Mouse (Mus musculus) limb, embryonic 10.5 days (tissue): ENCODE measurements around the gene Col18a1. TPM values are rescaled to one million over a fixed set of nuclear protein-coding genes. Genes with fewer than 3 reads are reported as not detected.

Experiments
- DNase-seq: peaks from one replicate; pipeline ENCODE4 v3.0.0-alpha.2; 2017; ENCODE audit warnings: low spot score
- H3K27ac ChIP-seq: fragments of 300-500 bp; sonication (generic); 2 replicates; pipeline ENCODE4 v1.5.1; 2016; ENCODE audit warnings: mild to moderate bottlenecking
- H3K27me3 ChIP-seq: fragments of 300-500 bp; sonication (generic); 2 replicates; pipeline ENCODE4 v1.6.1; 2016; ENCODE audit warnings: low read depth, mild to moderate bottlenecking; ENCODE audit not compliant: poor library complexity, severe bottlenecking
- H3K36me3 ChIP-seq: fragments of 300-500 bp; sonication (generic); 2 replicates; pipeline ENCODE4 v1.6.1; 2016; ENCODE audit warnings: mild to moderate bottlenecking, moderate library complexity
- H3K4me1 ChIP-seq: fragments of 300-500 bp; sonication (generic); 2 replicates; pipeline ENCODE4 v1.6.1; 2016
- H3K4me3 ChIP-seq: fragments of 300-500 bp; sonication (generic); 2 replicates; pipeline ENCODE4 v1.5.1; 2016; ENCODE audit warnings: mild to moderate bottlenecking, moderate library complexity
- H3K9me3 ChIP-seq: fragments of 300-500 bp; sonication (generic); replicated peaks from 2 replicates; pipeline ENCODE4 v1.6.1; 2016; ENCODE audit warnings: mild to moderate bottlenecking
- WGBS: fragments of 180-500 bp; shearing (Covaris S2); methylation state at CpG from one replicate; pipeline ENCODE4 v1.1.7; 2016; 5-methylcytosine and 5-hydroxymethylcytosine counted together
- polyA plus RNA-seq: library from polyadenylated mRNA; unstranded; fragments of >200 nt; fragmentation: Nextera tagmentation; extraction: Ambion mirVana; gene quantifications from 2 replicates; pipeline ENCODE4 v1.2.1, GENCODE M21; 2016

Gene Col18a1
- polyA plus RNA-seq, 1 experiment from 2014 or later = 149 TPM

DNA sequence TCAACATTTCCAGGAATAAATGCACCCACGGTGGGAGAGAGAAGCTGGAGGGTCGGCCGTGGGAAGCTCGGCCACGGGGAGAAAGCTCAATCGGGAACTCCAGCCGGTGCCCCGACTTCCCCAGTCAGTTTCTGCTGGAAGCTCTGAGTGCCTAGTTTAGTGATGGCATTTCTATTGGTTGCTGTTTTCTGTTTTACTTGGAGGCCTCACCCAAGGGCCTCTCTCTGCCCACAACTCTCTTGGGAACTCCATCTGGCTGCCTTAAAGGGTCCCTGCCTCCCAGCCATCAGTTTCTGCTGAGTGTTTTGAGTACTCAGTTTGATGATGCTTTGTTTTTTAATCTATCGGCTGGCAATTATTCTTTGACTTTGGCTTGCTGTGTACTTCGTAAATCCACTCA is 109.6 kb downstream of the Col18a1 start:
- Histone ChIP-seq H3K9me3 (no peaks in the 10 kb centered on the region), H3K4me3 (no peak overlapping the region), H3K36me3 (peaks cover 43% of the 10 kb centered on the region), H3K27me3 (no peaks in the 10 kb centered on the region), H3K4me1 (no peaks in the 10 kb centered on the region), H3K27ac (no peak overlapping the region)
- WGBS = 84% methylated on average over 10 of the region's 10 CpGs
- no peak for DNase-seq

GRCm38 (mm10) chr10:77048606-77049005 is 117.7 kb downstream of the Col18a1 start:
- no peak overlapping the region for H3K4me3 ChIP-seq
- H3K4me1 ChIP-seq = no peaks in the 10 kb centered on the region
- H3K36me3 ChIP-seq = peaks cover 98% of the 10 kb centered on the region
- no peak overlapping the region for H3K27ac ChIP-seq
- no peak for DNase-seq
- WGBS = 92% methylated on average over 3 of the region's 3 CpGs
- H3K9me3 ChIP-seq = no peaks in the 10 kb centered on the region
- H3K27me3 ChIP-seq = no peaks in the 10 kb centered on the region

GRCm38 (mm10) chr10:77048196-77048595 is 118.2 kb downstream of the Col18a1 start:
- WGBS = 80% methylated on average over 4 of the region's 4 CpGs
- no peak for DNase-seq
- Histone ChIP-seq H3K27ac (no peak overlapping the region), H3K4me3 (no peak overlapping the region), H3K36me3 (peaks cover 98% of the 10 kb centered on the region), H3K9me3 (no peaks in the 10 kb centered on the region), H3K4me1 (no peaks in the 10 kb centered on the region), H3K27me3 (no peaks in the 10 kb centered on the region)

GRCm38 (mm10) chr10:77038579-77039174 is 127.7 kb downstream of the Col18a1 start:
- H3K4me1 ChIP-seq = peaks cover 23% of the 10 kb centered on the region
- no peak overlapping the region for H3K27ac ChIP-seq
- no peak overlapping the region for H3K4me3 ChIP-seq
- no peaks in the 10 kb centered on the region for H3K9me3 ChIP-seq
- DNase-seq = no peak
- H3K27me3 ChIP-seq = no peaks in the 10 kb centered on the region
- 93% methylated on average over 8 of the region's 8 CpGs for WGBS
- H3K36me3 ChIP-seq = peaks cover 76% of the 10 kb centered on the region

DNA sequence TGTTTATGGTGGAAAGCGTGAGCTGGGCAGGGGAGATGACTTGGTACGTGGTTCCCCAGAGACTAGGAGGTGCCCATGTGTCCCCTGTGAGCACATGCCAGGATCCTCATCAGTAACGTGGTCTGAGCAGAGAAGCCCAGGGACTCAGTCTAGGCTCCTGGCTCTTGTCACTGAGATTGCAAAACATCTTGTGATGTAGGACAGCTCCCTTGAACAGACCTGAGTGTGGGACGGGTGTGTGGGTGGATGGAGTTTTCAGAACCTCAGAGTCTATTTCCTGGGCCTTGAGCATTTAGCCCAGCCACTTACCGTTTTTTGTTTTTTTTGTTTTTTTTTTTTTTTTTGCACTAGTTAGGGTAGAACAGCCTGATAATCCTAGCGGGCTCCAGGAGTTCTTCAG is 130.9 kb downstream of the Col18a1 start:
- no peak for DNase-seq
- Histone ChIP-seq H3K27me3 (peaks cover 13% of the 10 kb centered on the region), H3K4me1 (peaks cover 35% of the 10 kb centered on the region), H3K36me3 (peaks cover 45% of the 10 kb centered on the region), H3K9me3 (no peaks in the 10 kb centered on the region), H3K4me3 (no peak overlapping the region), H3K27ac (no peak overlapping the region)
- WGBS = 87% methylated on average over 6 of the region's 6 CpGs

- Histone ChIP-seq H3K4me3 (peak overlapping the region; percentile 80), H3K27me3 (peaks cover 13% of the 10 kb centered on the region), H3K36me3 (peaks cover 24% of the 10 kb centered on the region), H3K27ac (peak overlapping the region; percentile 90), H3K4me1 (peaks cover 35% of the 10 kb centered on the region), H3K9me3 (no peaks in the 10 kb centered on the region)
- WGBS = 1% methylated on average over 30 of the region's 30 CpGs
- no peak for DNase-seq
Measured at GRCm38 (mm10) chr10:77033323-77034025, 132.9 kb downstream of the Col18a1 start.

DNA sequence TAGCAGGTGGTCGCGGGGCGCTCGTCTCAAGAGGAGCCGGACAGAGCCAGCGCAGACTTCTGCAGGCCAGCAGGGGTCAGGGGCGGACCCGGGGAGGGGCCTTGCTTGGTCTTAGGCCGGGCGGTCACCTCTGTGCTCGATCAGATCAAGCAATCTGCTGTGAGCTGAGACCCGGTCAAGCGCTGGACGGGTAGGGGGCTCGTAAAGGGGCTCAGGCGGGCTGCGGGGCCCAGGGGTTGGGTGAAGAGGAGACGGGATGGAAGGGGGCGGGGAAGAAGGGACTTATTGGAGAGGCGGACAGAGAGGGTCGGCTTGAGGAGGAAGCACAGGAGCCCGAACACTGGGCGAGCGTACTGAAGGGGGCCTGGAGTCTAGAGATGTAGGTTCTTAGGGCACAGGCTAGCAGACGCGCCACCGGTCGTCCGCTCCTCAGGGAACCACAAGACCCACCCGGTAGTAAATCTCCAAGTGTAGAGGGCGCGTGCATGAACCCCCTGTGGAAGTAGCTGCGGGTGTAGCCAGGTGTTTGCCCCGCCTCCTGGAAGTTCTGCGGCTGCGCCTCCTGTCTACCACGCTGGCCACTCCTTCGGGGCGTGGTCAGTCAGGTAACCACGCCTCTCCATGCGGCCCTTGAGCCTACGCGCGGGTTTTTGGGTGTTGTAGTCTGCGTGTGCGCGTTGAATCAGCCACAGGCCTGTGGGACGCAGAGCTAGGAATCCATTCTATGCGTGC is 133.6 kb downstream of the Col18a1 start:
- DNase-seq = peak; percentile 92
- WGBS = under 1% methylated on average over 49 of the region's 49 CpGs
- Histone ChIP-seq H3K36me3 (peaks cover 17% of the 10 kb centered on the region), H3K27ac (peak overlapping the region; percentile 90), H3K4me1 (peaks cover 35% of the 10 kb centered on the region), H3K9me3 (no peaks in the 10 kb centered on the region), H3K4me3 (peak overlapping the region; percentile 80), H3K27me3 (peaks cover 13% of the 10 kb centered on the region)

DNA sequence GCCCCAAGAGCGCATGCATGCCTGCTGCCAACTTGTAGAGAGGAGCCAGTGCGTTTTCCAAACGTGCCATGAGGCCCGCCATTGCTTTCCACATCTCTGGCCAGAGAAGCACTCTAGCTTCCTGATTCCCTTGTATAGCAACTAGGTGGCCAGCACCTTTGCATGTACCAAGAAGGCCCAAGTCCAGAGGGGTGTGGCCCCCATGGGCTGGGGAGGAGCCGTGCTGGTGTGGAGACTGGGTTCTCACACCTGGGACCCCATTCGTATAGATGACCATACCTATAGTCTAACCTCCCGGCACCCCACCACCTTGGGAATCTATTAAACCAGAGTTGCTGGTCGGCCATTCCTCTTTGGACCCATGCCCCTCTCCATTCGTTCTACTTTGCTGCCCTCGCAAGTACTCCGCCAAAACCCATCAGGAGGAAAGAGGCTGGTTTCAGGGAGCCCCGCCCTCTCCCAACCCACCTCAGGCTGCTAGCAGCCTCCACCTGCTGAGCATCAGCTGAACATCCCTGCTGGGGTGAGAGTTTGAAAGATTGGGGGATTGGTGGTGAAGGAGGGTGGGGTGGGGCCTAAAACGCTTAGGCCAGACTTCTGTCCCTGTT is 134.5 kb downstream of the Col18a1 start, which contains the start of gene Slc19a1:
Gene Slc19a1 (plus strand): TSS at position 474 of the 608 bp plus-strand sequence.
- peaks cover 35% of the 10 kb centered on the region for H3K4me1 ChIP-seq
- DNase-seq = no peak
- H3K36me3 ChIP-seq = peaks cover 8% of the 10 kb centered on the region
- H3K9me3 ChIP-seq = no peaks in the 10 kb centered on the region
- peaks cover 13% of the 10 kb centered on the region for H3K27me3 ChIP-seq
- H3K4me3 ChIP-seq = peak within 1 kb of the TSS; percentile 80
- 30% methylated on average over 13 of the region's 13 CpGs for WGBS
- H3K27ac ChIP-seq = peak within 1 kb of the TSS; percentile 90

- 89% methylated on average over 5 of the region's 5 CpGs for WGBS
- no peak for DNase-seq
Measured at GRCm38 (mm10) chr10:77030666-77031065, 135.7 kb downstream of the Col18a1 start.

DNA sequence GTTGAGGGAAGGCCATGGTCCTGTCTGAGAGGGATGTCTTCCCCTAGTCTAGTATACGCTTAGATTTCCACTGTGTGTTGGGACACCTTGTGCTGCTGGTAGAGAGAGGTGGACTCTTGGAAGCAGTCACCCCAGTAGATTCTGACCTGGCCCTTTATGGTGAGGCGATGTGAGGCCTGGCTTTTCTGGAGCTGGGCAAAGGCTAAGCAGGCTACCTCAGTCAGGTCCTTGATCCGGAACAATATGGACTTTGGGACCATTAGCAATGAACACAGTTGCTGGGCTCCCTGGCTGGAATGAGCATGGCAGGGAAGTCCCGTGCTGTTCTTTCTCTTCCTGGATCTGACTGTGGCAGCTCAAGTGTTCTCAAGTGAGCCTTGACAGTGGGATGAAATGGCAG is 136.6 kb downstream of the Col18a1 start:
- no peaks in the 10 kb centered on the region for H3K9me3 ChIP-seq
- H3K4me1 ChIP-seq = peaks cover 23% of the 10 kb centered on the region
- no peak overlapping the region for H3K4me3 ChIP-seq
- peaks cover 13% of the 10 kb centered on the region for H3K27me3 ChIP-seq
- DNase-seq = no peak
- WGBS = 91% methylated on average over 4 of the region's 4 CpGs
- H3K36me3 ChIP-seq = no peaks in the 10 kb centered on the region
- H3K27ac ChIP-seq = no peak overlapping the region

More at GRCm38 (mm10) chr10:77030666-77031065, 135.7 kb downstream of the Col18a1 start:
- Histone ChIP-seq H3K9me3 (no peaks in the 10 kb centered on the region), H3K27ac (no peak overlapping the region), H3K4me3 (no peak overlapping the region), H3K36me3 (no peaks in the 10 kb centered on the region), H3K27me3 (peaks cover 13% of the 10 kb centered on the region), H3K4me1 (peaks cover 29% of the 10 kb centered on the region)

- Histone ChIP-seq H3K27me3 (peaks cover 13% of the 10 kb centered on the region), H3K27ac (no peak overlapping the region), H3K4me1 (peaks cover 13% of the 10 kb centered on the region), H3K36me3 (no peaks in the 10 kb centered on the region), H3K4me3 (no peak overlapping the region), H3K9me3 (no peaks in the 10 kb centered on the region)
- 77% methylated on average over 6 of the region's 6 CpGs for WGBS
- no peak for DNase-seq
Measured at GRCm38 (mm10) chr10:77028782-77029296, 137.5 kb downstream of the Col18a1 start.

- H3K9me3 ChIP-seq = no peaks in the 10 kb centered on the region
- H3K27ac ChIP-seq = no peak overlapping the region
- DNase-seq = no peak
- H3K4me1 ChIP-seq = peaks cover 2% of the 10 kb centered on the region
- H3K36me3 ChIP-seq = no peaks in the 10 kb centered on the region
- H3K4me3 ChIP-seq = no peak overlapping the region
- H3K27me3 ChIP-seq = peaks cover 11% of the 10 kb centered on the region
- WGBS = 70% methylated on average over 3 of the region's 3 CpGs
Measured at GRCm38 (mm10) chr10:77026944-77027343, 139.4 kb downstream of the Col18a1 start.
